17 mouse cellular contexts compared by ENCODE assay signal in the genomic region with DNA sequence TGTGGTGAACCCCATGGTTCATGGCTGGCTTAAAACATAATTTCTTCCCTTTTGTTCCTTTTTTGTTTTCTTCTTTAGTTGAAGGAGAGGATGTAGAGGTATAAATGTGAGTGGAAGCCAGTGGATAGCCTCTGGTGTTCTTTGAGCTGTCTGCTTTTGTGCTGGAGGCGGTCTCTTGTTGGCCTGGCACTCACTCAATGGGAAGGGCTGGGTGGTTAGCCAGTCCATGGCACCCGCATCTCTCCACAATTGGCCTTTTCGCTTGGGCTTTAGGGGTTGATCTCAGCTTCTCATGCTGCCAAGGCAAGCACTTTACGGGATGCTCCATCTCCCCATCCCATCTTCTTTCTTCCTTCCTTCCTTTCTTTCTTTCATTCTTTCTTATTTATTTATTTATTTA. TPM values are rescaled to one million over a fixed set of nuclear protein-coding genes. Genes with fewer than 3 reads are reported as not detected.
A peak's percentile ranks its signal among the peaks of the same experiment; 100 is the strongest.
DNase-seq lines count a peak whose midpoint lies in the region; ATAC-seq and TF ChIP-seq lines count a peak whose summit lies in the region.
"Had no signal": no experiment of that assay in that cellular context is flagged by ENCODE, and none has a peak within 500 bp of the region (broad histone marks: within the 10 kb centered on the region; RNA-seq: fewer than 3 reads in every experiment).

No protein-coding gene starts in this region.

- TF ChIP-seq CTCF in hindbrain, postnatal 0 days (IDR thresholded peaks at IDR 0.05; ENCODE audit: low read depth) = no peak

- DNase-seq in heart, adult 11 months = peak; percentile 64
- DNase-seq in heart, adult 8-10 months (ENCODE audit: low spot score) = no peak
- DNase-seq in hindbrain, postnatal 0 days (ENCODE audit: low spot score) = peak; percentile 25
- no peak for DNase-seq in hindbrain, embryonic 11.5 days (ENCODE audit: low spot score)
- peak; percentile 75 for DNase-seq in brain, adult 2 months (ENCODE audit: low read depth, low spot score)
- no peak for DNase-seq in thymus, postnatal 36 days
- DNase-seq: adrenal gland, adult 2 months; adrenal gland, postnatal 10 days; adrenal gland, postnatal 25 days; cerebellum, adult 11-12 months; cerebellum, adult 2 months; cerebellum, postnatal 10 days; cerebellum, postnatal 25 days had no signal

- no peak overlapping the region for H3K4me2 ChIP-seq in hindbrain, postnatal 0 days (ENCODE audit: low read depth, low read length)
- H3K4me2 ChIP-seq in hindbrain, embryonic 11.5 days (replicated peaks; ENCODE audit: low read depth, low read length) = no peak overlapping the region
- H3K4me2 ChIP-seq: embryonic facial prominence, embryonic 12.5 days; forebrain, embryonic 13.5 days; forebrain, embryonic 15.5 days had no signal

- H3K36me3 ChIP-seq in hindbrain, postnatal 0 days (ENCODE audit: insufficient read depth, low read length) = no peaks in the 10 kb centered on the region
- H3K36me3 ChIP-seq in hindbrain, embryonic 11.5 days (ENCODE audit: control insufficient read depth, insufficient read depth, low read length) = no peaks in the 10 kb centered on the region
- H3K36me3 ChIP-seq: embryonic facial prominence, embryonic 10.5 days; embryonic facial prominence, embryonic 12.5 days; forebrain, embryonic 15.5 days had no signal

- WGBS in hindbrain, postnatal 0 days = 79% methylated on average over 4 of the region's 4 CpGs
- WGBS in hindbrain, embryonic 11.5 days = 93% methylated on average over 4 of the region's 4 CpGs

- H3K27ac ChIP-seq in hindbrain, postnatal 0 days = no peak overlapping the region
- no peak overlapping the region for H3K27ac ChIP-seq in hindbrain, embryonic 11.5 days (ENCODE audit: low read depth, low read length)
- H3K27ac ChIP-seq: embryonic facial prominence, embryonic 10.5 days; embryonic facial prominence, embryonic 12.5 days; forebrain, embryonic 13.5 days; forebrain, embryonic 15.5 days had no signal

- H3K4me1 ChIP-seq in hindbrain, postnatal 0 days (ENCODE audit: insufficient read depth, low read length) = 0 out of 2 replicates have a peak, but pooled peaks cover 1% of the 10 kb centered on the region
- H3K4me1 ChIP-seq in hindbrain, embryonic 11.5 days (replicated peaks; ENCODE audit: control insufficient read depth, insufficient read depth, low read length) = no peaks in the 10 kb centered on the region

- no peaks in the 10 kb centered on the region for H3K27me3 ChIP-seq in hindbrain, postnatal 0 days (ENCODE audit: insufficient read depth, low read length)
- no peaks in the 10 kb centered on the region for H3K27me3 ChIP-seq in hindbrain, embryonic 11.5 days (ENCODE audit: control insufficient read depth, insufficient read depth, low read length)
- H3K27me3 ChIP-seq: embryonic facial prominence, embryonic 12.5 days; forebrain, embryonic 13.5 days; forebrain, embryonic 15.5 days had no signal

- ATAC-seq in hindbrain, postnatal 0 days = no peak
- ATAC-seq in hindbrain, embryonic 11.5 days (ENCODE audit: low FRiP score) = no peak
- ATAC-seq: forebrain, embryonic 13.5 days; forebrain, embryonic 15.5 days had no signal

- H3K9ac ChIP-seq in hindbrain, postnatal 0 days (replicated peaks; ENCODE audit: low read length) = no peak overlapping the region
- no peak overlapping the region for H3K9ac ChIP-seq in hindbrain, embryonic 11.5 days (ENCODE audit: low read depth, low read length)
- H3K9ac ChIP-seq: embryonic facial prominence, embryonic 12.5 days; forebrain, embryonic 13.5 days; forebrain, embryonic 15.5 days had no signal

- no peak overlapping the region for H3K4me3 ChIP-seq in hindbrain, postnatal 0 days (ENCODE audit: low read length)
- no peak overlapping the region for H3K4me3 ChIP-seq in hindbrain, embryonic 11.5 days (ENCODE audit: low read depth, low read length)
- H3K4me3 ChIP-seq: embryonic facial prominence, embryonic 10.5 days; embryonic facial prominence, embryonic 12.5 days; forebrain, embryonic 13.5 days; forebrain, embryonic 15.5 days had no signal

- no peaks in the 10 kb centered on the region for H3K9me3 ChIP-seq in hindbrain, postnatal 0 days (ENCODE audit: low read length)
- H3K9me3 ChIP-seq in hindbrain, embryonic 11.5 days (ENCODE audit: control insufficient read depth, low read length) = no peaks in the 10 kb centered on the region
- H3K9me3 ChIP-seq: embryonic facial prominence, embryonic 10.5 days; embryonic facial prominence, embryonic 12.5 days; forebrain, embryonic 13.5 days; forebrain, embryonic 15.5 days had no signal

RNA-seq across cellular contexts. Expression of gene Slc44a1, which starts 7.6 kb away (rescaled TPM):
- 10 to 100 TPM; 26.4 to 31.2 (median 28.9) TPM for total RNA-seq in heart, adult 8-10 months (2022)
- 28.6 and 39.4 TPM in 2 replicates for total RNA-seq in hindbrain, postnatal 0 days (2014; rRNA removed)
- 13.6 and 14.5 TPM in 2 replicates for polyA plus RNA-seq in hindbrain, postnatal 0 days (2015; fragmentation: Nextera tagmentation; extraction: Ambion mirVana)
- 14.4 and 18.1 TPM in 2 replicates for polyA plus RNA-seq in hindbrain, embryonic 11.5 days (2014; fragmentation: Nextera tagmentation; extraction: Ambion mirVana)

Comparison
In these comparisons a context has a peak if more than half of its experiments do, and no peak if none do; other contexts are left out.
1. DNase-seq: peak in heart, adult 11 months (single experiment), hindbrain, postnatal 0 days (single experiment) and brain, adult 2 months (single experiment); none in heart, adult 8-10 months (single experiment), hindbrain, embryonic 11.5 days (single experiment) and thymus, postnatal 36 days (0 of 2).